Mouse (Mus musculus): ENCODE data around the gene Olfr728. TPM values are rescaled to one million over a fixed set of nuclear protein-coding genes. Genes with fewer than 3 reads are reported as not detected.

Gene Olfr728
- total RNA-seq (2021) (not detected), polyA plus RNA-seq (2012; rRNA removed) (not detected in 2 replicates)
- long read RNA-seq, result 0 reads

GRCm38 (mm10) chr14:50142580-50142979 lies at the start of gene Olfr728:
Olfr728 (minus strand) TSS chr14:50142680.
- DNase-seq, result no peak

GRCm38 (mm10) chr14:50188098-50188497 lies 45.6 kb upstream of the Olfr728 start, which contains the start of gene Olfr730:
Olfr730 (minus strand) TSS chr14:50188198.
- no peak for DNase-seq

GRCm38 (mm10) chr14:50152810-50153209 lies 10.3 kb upstream of the Olfr728 start, which contains the start of gene Olfr729:
Olfr729 (minus strand) TSS chr14:50152910.
- no peak for DNase-seq

DNA sequence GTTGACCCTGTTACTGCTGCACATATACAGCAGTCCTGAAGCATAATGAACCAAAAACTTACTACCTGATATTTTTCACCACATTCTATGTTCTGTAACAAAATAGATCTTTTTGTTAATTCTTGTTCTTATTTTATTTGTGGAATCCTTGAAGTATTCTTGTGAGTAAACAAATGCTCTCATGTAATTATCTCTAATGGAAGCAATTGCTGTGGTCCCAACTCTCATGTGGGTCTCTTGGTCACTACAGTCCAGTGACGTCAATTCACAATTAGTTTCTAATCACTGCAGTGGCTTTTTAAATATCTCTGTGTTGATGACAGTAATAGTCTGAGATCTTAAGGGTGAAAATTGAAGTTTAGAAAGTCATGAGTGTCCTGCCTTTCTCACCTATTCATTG lies 19.6 kb downstream of the Olfr728 start, which contains the start of gene Olfr727:
TSS of gene Olfr727 (plus strand) at position 301 of the 400 bp plus-strand sequence.
- DNase-seq, result no peak

- DNase-seq, result no peak
These were observed 51.6 kb downstream of the Olfr728 start, which contains the start of gene Olfr726 for GRCm38 (mm10) chr14:50090853-50091252. Olfr726 (minus strand) TSS chr14:50090953.

Other genes starting within 250 kb of the Olfr728 start
- not detected for gene Olfr722, start 240.7 kb downstream of the Olfr728 start, total RNA-seq (2021)
- not detected in 2 replicates for gene Olfr722, start 240.7 kb downstream of the Olfr728 start, polyA plus RNA-seq (2012; rRNA removed)
- not detected for gene Olfr723, start 210.9 kb downstream of the Olfr728 start, total RNA-seq (2021)
- gene Olfr723, start 210.9 kb downstream of the Olfr728 start, polyA plus RNA-seq (2012; rRNA removed), result not detected in 2 replicates
- not detected for gene Olfr724, start 179.4 kb downstream of the Olfr728 start, total RNA-seq (2021)
- gene Olfr724, start 179.4 kb downstream of the Olfr728 start, polyA plus RNA-seq (2012; rRNA removed), result not detected in 2 replicates
- not detected for gene Olfr725, start 102.3 kb downstream of the Olfr728 start, total RNA-seq (2021)
- not detected in 2 replicates for gene Olfr725, start 102.3 kb downstream of the Olfr728 start, polyA plus RNA-seq (2012; rRNA removed)
- gene Olfr726, start 51.7 kb downstream of the Olfr728 start, total RNA-seq (2021), result not detected
- gene Olfr726, start 51.7 kb downstream of the Olfr728 start, polyA plus RNA-seq (2012; rRNA removed), result not detected in 2 replicates
- gene Olfr727, start 19.5 kb downstream of the Olfr728 start, total RNA-seq (2021), result not detected
- not detected in 2 replicates for gene Olfr727, start 19.5 kb downstream of the Olfr728 start, polyA plus RNA-seq (2012; rRNA removed)
- not detected for gene Olfr729, start 10.2 kb upstream of the Olfr728 start, total RNA-seq (2021)
- not detected in 2 replicates for gene Olfr729, start 10.2 kb upstream of the Olfr728 start, polyA plus RNA-seq (2012; rRNA removed)
- gene Olfr730, start 45.5 kb upstream of the Olfr728 start, total RNA-seq (2021), result not detected
- gene Olfr730, start 45.5 kb upstream of the Olfr728 start, polyA plus RNA-seq (2012; rRNA removed), result not detected in 2 replicates
- not detected for gene Olfr731, start 99.2 kb upstream of the Olfr728 start, total RNA-seq (2021)
- gene Olfr731, start 99.2 kb upstream of the Olfr728 start, polyA plus RNA-seq (2012; rRNA removed), result not detected in 2 replicates
- gene Olfr732, start 141.5 kb upstream of the Olfr728 start, total RNA-seq (2021), result under 1 TPM in 1 of 2 experiments, not detected in 1; 0.10 TPM
- not detected in 2 replicates for gene Olfr732, start 141.5 kb upstream of the Olfr728 start, polyA plus RNA-seq (2012; rRNA removed)
- gene Olfr733, start 158.8 kb upstream of the Olfr728 start, total RNA-seq (2021), result not detected
- gene Olfr733, start 158.8 kb upstream of the Olfr728 start, polyA plus RNA-seq (2012; rRNA removed), result not detected in 2 replicates
- not detected for gene Olfr734, start 184.1 kb upstream of the Olfr728 start, total RNA-seq (2021)
- not detected in 2 replicates for gene Olfr734, start 184.1 kb upstream of the Olfr728 start, polyA plus RNA-seq (2012; rRNA removed)
- under 1 TPM in 1 of 2 experiments, not detected in 1; 0.21 TPM for gene Olfr735, start 206.2 kb upstream of the Olfr728 start, total RNA-seq (2021)
- gene Olfr735, start 206.2 kb upstream of the Olfr728 start, polyA plus RNA-seq (2012; rRNA removed), result not detected in 2 replicates
- under 1 TPM; 0.17 to 0.21 TPM for gene Tlr11, start 215.2 kb upstream of the Olfr728 start, total RNA-seq (2021)
- 0.08 and 0.11 TPM in 2 replicates for gene Tlr11, start 215.2 kb upstream of the Olfr728 start, polyA plus RNA-seq (2012; rRNA removed)
- not detected for gene Olfr736, start 238.5 kb upstream of the Olfr728 start, total RNA-seq (2021)
- not detected in 2 replicates for gene Olfr736, start 238.5 kb upstream of the Olfr728 start, polyA plus RNA-seq (2012; rRNA removed)